Mouse (Mus musculus) lung, postnatal 10 days (tissue): ENCODE data around the gene 2900011O08Rik.

Experiments used
- DNase-seq: peaks from one replicate; pipeline ENCODE4 v3.0.0; 2021

Gene 2900011O08Rik

GRCm38 (mm10) chr16:14070471-14071169 lies 84.2 kb downstream of the 2900011O08Rik start:
- DNase-seq: no peak

DNA sequence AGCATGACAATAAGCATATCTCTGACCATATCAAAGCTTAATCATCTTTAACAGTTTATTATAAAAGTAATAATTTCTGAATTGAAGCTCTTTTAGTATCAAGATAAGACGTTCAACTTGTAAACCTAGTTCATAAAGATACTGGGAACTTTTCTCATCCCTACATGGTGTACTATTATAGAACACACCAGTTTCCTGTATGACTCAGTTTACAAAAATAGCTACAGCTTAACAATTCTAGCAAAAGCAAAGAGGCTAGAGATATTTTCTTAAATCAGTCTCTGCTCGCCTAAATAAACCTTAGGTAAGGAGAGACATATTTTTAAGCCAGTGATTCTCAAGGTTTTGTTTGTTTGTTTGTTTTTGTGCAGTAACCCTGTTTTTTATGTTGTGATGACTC lies 96.5 kb downstream of the 2900011O08Rik start:
- DNase-seq: no peak

GRCm38 (mm10) chr16:14088249-14088648 lies 101.8 kb downstream of the 2900011O08Rik start:
- no peak for DNase-seq

- no peak for DNase-seq
Measured at GRCm38 (mm10) chr16:14089296-14089695, 102.9 kb downstream of the 2900011O08Rik start.

- no peak for DNase-seq
Measured at GRCm38 (mm10) chr16:14091771-14092170, 105.4 kb downstream of the 2900011O08Rik start.

GRCm38 (mm10) chr16:14105891-14106290 lies 119.5 kb downstream of the 2900011O08Rik start:
- no peak for DNase-seq

- no peak for DNase-seq
Measured at GRCm38 (mm10) chr16:14109651-14110230, 123.3 kb downstream of the 2900011O08Rik start.

DNA sequence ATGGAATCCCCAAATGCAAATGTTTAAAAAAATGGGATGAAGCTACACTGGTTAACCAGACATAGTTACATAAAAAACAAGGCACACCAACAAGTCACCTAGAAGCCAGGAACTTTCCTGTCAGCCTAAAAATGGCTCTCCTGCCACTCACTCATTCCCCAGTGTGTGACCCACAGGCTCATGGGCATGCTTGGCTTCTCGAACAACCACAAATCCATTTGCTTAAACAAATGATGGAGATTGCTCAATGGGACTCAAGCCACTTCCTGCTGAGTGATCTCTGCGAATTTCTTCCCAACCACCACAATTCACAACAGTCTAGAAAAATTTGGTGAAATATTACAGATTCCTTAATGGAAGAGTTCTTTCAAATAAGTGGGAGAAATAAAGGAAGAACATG lies 124.5 kb downstream of the 2900011O08Rik start:
- no peak for DNase-seq

DNA sequence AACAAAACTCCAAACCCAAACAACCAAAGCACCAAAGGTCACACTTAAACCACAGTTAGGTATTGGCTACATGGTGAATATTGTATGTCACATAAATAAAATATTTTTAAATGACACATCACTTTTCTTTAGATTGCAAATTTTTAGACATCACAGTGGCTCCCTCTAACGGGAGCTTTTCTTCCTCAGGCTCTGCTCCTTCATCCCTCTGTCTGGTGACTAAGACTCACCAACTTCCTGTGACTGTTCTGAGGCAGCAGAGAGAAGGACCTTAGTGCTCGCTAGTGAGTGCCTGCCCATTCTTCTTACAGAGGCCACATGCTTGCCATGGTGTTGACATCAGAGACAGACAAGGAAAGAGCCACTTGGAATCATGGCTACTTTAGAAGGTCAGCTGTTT lies 125.7 kb downstream of the 2900011O08Rik start:
- DNase-seq: no peak

GRCm38 (mm10) chr16:14112742-14113141 lies 126.3 kb downstream of the 2900011O08Rik start:
- DNase-seq: no peak

DNA sequence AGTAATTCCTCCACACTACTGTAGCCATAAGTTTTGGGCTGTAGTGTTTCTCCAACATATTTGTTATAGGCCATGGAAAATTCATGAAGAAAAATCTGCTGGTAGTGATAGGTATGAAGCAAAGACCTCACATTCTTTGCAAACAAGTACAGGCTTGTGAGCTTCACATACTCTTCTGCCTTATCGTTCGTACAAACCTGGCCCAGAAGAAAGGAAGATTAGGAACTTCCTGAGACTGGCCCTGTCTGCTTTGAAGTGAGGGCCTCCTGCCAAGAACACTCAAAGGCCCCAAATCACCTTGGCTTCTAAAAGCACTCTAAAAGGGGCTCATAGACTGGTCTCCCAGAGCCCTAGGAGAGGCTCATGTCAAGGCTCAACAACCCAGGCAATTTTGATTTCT lies 130.9 kb downstream of the 2900011O08Rik start:
- no peak for DNase-seq

- no peak for DNase-seq
Measured at GRCm38 (mm10) chr16:14120941-14121340, 134.5 kb downstream of the 2900011O08Rik start.

DNA sequence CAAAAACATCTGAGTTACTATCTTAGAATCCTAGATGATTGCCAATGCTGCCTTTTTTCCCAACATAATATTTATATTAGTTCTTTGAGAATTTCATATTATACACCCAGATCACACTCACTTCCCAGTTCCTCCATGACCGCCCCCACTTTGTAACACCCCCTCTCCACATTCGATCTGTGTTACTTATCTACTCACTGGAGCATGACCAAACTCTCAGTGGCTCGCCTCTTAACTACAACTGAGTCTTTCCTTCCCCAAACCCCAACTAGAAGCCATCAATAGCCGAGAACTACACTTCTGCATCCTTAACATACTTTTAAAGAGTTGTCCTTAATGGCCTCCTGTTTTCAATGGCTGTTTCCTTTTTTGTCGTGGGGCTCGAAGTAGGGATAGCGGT lies 135.2 kb downstream of the 2900011O08Rik start:
- no peak for DNase-seq

GRCm38 (mm10) chr16:14122586-14122985 lies 136.2 kb downstream of the 2900011O08Rik start:
- no peak for DNase-seq

DNA sequence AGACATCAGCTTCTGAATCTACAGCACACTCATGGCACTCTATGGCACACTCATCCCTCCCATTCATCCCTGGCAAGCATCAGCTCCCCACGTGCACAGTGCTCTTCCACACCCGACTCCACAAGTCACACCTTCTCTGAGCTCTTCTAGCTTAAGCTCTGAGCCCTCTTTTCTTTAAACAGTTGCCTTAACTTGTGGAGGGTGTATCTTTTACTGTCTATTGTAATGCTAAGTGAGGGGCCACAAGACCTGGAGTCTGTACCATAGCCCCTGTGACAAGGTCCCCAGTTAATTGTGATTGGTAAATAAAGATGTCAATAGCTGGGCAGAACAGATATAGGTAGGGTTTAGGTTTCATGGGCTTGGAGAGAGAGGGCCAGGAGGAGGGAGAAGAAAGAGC lies 137.5 kb downstream of the 2900011O08Rik start:
- no peak for DNase-seq

DNA sequence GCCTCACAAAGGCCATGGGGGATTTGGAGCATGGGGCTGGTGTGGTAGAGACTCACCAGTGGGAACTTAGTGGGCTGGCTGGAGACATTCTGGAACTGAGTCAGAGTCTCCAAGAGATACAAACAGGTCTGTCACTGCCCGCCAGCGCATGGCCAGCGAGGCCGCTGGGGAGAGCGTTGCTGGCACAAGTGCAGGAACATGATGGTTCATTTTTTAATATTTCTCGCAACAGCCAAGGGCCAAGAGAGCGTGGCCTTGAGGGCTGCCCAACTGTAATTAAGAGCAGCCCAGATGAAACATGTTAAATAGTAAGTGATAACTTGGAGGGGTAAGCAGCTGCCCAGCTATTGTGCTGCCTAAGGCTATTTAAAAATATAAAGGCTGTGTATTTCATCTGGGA lies 138.3 kb downstream of the 2900011O08Rik start:
- DNase-seq: peak; percentile 64

DNA sequence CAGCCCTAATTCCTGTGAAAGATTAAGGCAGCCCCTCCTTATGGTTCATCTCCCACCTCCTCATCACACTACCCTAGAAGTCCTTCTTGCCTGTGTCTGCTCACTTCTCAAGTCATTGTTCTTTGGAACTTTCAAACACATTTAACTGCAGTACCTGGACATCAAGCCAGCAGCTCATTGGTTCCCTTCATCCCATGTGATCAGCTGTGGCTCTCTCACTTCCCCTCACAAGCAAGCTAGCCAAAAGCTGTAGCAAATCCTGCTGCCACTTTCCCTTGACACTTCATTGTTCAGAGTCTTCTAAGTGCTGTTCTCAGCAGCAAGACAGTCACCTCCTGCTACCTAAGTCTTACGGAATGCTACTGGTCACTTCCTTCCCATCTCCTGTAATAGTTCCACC lies 138.8 kb downstream of the 2900011O08Rik start:
- DNase-seq: peak; percentile 32

DNA sequence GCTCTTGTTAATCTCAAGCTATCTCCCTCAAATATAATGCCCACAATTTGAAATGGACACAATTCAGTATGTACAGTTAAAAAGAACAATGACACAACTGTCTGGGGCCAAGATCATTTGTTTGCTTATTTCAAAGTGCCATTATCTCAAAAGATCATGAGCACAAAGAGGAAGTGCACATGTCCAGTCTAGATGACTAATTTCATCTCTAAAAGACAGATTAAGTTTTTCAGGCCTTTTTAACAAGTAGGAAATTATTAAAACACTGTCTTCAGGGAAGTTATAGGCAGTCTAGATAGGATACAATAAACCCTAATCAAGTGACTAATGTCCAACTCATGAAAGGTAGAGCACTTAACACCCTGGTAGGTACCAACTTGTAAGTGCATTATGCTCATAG lies 142.6 kb downstream of the 2900011O08Rik start:
- DNase-seq: no peak

DNA sequence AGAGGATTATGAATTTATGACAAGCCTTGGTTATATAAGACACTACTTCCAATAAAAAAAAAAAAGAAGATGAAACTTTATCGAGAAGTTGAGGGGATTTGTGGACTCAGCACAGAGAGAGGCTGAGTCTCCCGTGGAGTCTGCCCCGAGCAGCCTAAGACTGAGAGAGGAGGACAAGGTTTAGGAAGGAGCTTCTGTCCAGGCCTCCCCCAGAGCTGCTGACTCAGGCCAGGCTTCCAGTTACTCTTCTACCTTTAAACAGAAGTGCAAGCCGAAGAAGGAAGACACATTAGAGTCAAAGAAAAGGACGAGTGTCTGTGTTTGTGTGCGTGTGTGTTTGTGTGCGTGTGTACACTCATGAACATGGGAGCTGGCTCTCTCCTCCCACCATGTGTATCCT lies 144.4 kb downstream of the 2900011O08Rik start:
- no peak for DNase-seq

DNA sequence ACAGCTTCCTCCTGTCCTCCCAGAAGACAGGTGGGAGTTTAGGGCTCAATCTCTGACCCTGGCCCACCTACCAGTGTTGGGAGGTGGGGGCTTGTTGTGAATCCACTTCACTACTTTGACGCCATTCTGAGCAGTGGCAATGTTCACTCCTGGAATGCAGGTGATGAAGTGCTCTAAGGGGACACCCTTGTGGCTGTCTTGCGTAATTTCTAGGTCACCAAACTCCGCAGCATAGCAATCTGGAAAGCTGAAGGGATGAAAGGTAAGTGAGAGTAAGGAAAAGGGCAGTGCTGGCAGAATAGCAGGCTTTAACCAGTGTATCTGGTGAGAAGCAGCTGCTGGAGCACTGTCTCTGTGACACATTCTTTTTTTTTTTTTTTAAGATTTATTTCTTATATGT lies 145.0 kb downstream of the 2900011O08Rik start:
- no peak for DNase-seq

- DNase-seq: no peak
Measured at GRCm38 (mm10) chr16:14131838-14132237, 145.4 kb downstream of the 2900011O08Rik start.

- DNase-seq: no peak
Measured at GRCm38 (mm10) chr16:14135014-14135413, 148.6 kb downstream of the 2900011O08Rik start.

DNA sequence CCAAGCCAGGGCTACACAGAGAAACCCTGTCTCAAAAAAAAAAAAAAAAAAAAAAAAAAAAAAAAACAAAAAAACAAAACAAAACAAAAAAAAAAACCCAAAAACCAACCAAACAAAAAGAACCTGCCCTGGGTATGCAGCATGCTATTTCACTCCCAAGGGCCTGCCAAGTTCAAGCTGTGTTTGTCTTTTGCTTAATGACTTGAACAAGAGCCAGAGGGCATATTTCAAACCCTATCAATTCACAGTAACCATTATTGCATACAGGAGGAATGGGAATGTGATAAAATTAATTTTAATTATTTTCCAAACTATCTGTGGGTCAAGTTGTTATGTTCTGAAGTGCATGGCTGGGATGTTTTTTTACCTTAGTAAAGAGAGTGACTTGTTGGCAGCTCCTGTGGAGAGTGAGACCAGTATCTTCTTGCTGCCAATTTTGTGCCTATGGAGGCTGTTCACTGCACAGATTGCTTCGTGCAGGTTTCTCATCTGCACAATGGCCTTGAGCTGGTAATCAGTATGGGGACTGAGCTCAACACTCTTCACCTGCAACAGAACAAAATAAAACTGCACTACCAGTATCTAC lies 151.7 kb downstream of the 2900011O08Rik start:
- DNase-seq: no peak

- no peak for DNase-seq
Measured at GRCm38 (mm10) chr16:14139106-14139505, 152.7 kb downstream of the 2900011O08Rik start.
